Mouse (Mus musculus) cortical plate, adult 2 months (tissue): Measurements from ENCODE around the gene Fbln2. TPM values are rescaled to one million over a fixed set of nuclear protein-coding genes. Genes with fewer than 3 reads are reported as not detected.

Source experiments
- H3K27ac ChIP-seq: fragments of 200-500 bp; 2 replicates; pipeline ENCODE4 v1.5.1; 2012; ENCODE audit warnings: low read length, control low read depth, inconsistent platforms; ENCODE audit not compliant: insufficient read depth
- H3K4me1 ChIP-seq: fragments of 200-500 bp; 2 replicates; pipeline ENCODE4 v1.6.1; 2011; ENCODE audit warnings: low read length; ENCODE audit not compliant: control insufficient read depth, insufficient read depth
- H3K4me3 ChIP-seq: fragments of 200-500 bp; 2 replicates; pipeline ENCODE4 v1.5.1; 2011; ENCODE audit warnings: mild to moderate bottlenecking, low read length, control low read depth; ENCODE audit not compliant: insufficient read depth
- CTCF ChIP-seq: fragments of 200-500 bp; IDR thresholded peaks from 2 replicates; pipeline ENCODE4 v1.5.1; 2011; ENCODE audit warnings: mild to moderate bottlenecking, control low read depth, low read length; ENCODE audit not compliant: insufficient read depth; ENCODE audit errors: extremely low read depth
- POLR2A ChIP-seq: fragments of 200-500 bp; IDR thresholded peaks from 2 replicates; pipeline ENCODE4 v1.6.1; 2011; ENCODE audit warnings: mild to moderate bottlenecking, low read length, control low read depth; ENCODE audit not compliant: insufficient read depth; ENCODE audit errors: extremely low read depth
- polyA plus RNA-seq: library from polyadenylated mRNA; depleted of rRNA; stranded (reverse); fragments of >200 nt; gene quantifications from 2 replicates; pipeline ENCODE4 v1.2.3, GENCODE M21; 2012

The Fbln2 gene
- polyA plus RNA-seq, 1 experiment, result 12.8 TPM

GRCm38 (mm10) chr6:91222694-91223346 is 10.6 kb downstream of the Fbln2 start:
- Histone ChIP-seq H3K4me3 (no peak overlapping the region), H3K4me1 (peaks cover 5% of the 10 kb centered on the region), H3K27ac (no peak overlapping the region)
- TF ChIP-seq POLR2A (no peak), CTCF (no peak)

GRCm38 (mm10) chr6:91224939-91225338 is 12.7 kb downstream of the Fbln2 start:
- TF ChIP-seq CTCF (no peak), POLR2A (no peak)
- H3K4me1 ChIP-seq, result peaks cover 3% of the 10 kb centered on the region; the same call in 1 of the 2 replicates
- no peak overlapping the region for H3K4me3 ChIP-seq
- no peak overlapping the region for H3K27ac ChIP-seq

- Histone ChIP-seq H3K4me1 (peaks cover 3% of the 10 kb centered on the region; the same call in 1 of the 2 replicates), H3K27ac (no peak overlapping the region), H3K4me3 (no peak overlapping the region)
- TF ChIP-seq POLR2A, result no peak
- no peak for TF ChIP-seq CTCF
These were observed 13.1 kb downstream of the Fbln2 start for GRCm38 (mm10) chr6:91225346-91225745.

DNA sequence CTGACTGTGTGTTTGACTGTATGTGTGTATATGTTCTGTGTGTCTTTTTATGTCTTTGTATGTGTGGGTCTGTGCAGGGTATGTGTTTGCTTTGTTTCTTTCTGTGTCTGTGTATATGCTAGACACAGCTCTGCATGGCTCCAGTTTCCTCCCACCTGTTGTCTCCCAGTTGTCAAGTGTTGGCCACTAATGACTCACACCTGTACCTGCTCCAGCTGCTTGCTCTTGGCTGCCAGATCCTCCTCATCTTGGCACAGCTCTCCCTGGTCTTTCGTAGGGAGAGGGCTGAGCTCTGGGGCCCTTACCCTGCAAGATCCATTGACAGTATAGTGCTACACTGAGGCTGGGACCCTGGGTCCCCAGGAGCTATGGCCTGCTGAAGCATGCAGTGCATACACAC is 13.8 kb downstream of the Fbln2 start:
- H3K4me1 ChIP-seq, result peaks cover 3% of the 10 kb centered on the region; the same call in 1 of the 2 replicates
- TF ChIP-seq POLR2A, result no peak
- TF ChIP-seq CTCF, result no peak
- no peak overlapping the region for H3K27ac ChIP-seq
- H3K4me3 ChIP-seq, result no peak overlapping the region

GRCm38 (mm10) chr6:91228980-91229379 is 16.7 kb downstream of the Fbln2 start:
- Histone ChIP-seq H3K4me3 (no peak overlapping the region), H3K4me1 (peaks cover 1% of the 10 kb centered on the region), H3K27ac (no peak overlapping the region)
- no peak for TF ChIP-seq POLR2A

DNA sequence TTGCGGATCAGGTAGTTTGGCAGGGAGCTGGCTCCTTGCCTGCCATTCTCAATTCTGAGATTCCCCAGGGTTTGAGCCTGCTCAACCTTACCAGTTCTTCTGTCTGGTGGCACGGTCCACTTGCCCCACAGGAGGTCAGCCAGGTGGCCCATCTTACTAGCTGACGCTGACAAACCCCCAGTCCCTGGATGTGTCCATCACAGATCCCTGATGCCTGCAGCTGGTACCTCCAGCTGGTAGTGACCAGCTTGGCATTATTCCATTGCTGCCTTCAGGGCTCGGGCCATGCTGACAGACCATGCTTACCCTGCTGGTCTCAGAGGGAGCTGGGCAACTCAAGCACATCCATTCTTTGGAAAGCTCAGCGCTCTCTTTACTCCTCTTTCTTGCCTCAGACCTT is 18.7 kb downstream of the Fbln2 start:
- Histone ChIP-seq H3K27ac (no peak overlapping the region), H3K4me1 (peaks cover 2% of the 10 kb centered on the region), H3K4me3 (no peak overlapping the region)
- no peak for TF ChIP-seq POLR2A
- no peak for TF ChIP-seq CTCF

DNA sequence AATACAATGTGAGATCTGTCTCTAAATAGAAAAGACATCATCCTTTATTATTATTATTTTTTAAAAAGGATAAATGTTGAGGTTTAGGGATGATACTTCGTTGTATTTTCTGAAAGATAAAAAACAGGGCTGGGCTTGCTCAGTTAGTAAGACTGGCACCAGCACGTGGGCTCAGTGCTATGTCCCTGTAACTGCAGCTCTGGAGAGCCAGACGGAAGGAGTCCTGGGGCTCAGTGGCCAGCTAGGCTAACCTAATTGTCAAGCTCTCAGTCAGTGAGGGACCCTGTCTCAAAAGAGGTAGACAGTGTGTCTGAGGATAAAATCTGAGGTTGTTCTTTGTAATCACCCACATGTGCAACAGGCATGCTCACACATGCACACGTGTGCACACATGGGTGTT is 19.3 kb downstream of the Fbln2 start:
- no peak overlapping the region for H3K4me3 ChIP-seq
- TF ChIP-seq CTCF, result no peak
- no peak for TF ChIP-seq POLR2A

DNA sequence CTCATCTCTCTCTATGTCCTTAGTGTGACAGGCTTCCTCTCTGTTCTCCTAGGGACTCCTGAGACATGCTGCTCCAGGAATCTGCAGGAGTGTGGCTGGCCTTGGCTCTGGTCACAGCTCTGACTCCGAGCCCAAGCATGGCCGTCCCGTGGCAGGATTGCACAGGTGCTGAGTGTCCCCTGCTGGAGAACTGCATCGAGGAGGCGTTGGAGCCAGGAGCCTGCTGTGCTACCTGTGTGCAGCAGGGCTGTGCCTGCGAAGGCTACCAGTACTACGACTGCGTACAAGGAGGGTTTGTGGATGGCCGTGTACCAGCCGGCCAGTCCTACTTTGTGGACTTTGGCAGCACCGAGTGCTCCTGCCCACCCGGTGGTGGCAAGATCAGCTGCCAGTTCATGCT is 20.8 kb downstream of the Fbln2 start:
- Histone ChIP-seq H3K4me3 (no peak overlapping the region), H3K4me1 (peaks cover 3% of the 10 kb centered on the region), H3K27ac (no peak overlapping the region)
- TF ChIP-seq POLR2A (no peak), CTCF (no peak)

More for the DNA sequence above, 19.3 kb downstream of the Fbln2 start:
- Histone ChIP-seq H3K27ac (no peak overlapping the region), H3K4me1 (peaks cover 3% of the 10 kb centered on the region)

- TF ChIP-seq POLR2A (no peak), CTCF (no peak)
- H3K4me1 ChIP-seq, result peaks cover 3% of the 10 kb centered on the region
- H3K4me3 ChIP-seq, result no peak overlapping the region
- no peak overlapping the region for H3K27ac ChIP-seq
These were observed 21.3 kb downstream of the Fbln2 start for GRCm38 (mm10) chr6:91233424-91234015.

- H3K4me1 ChIP-seq, result peaks cover 2% of the 10 kb centered on the region; the same call in 1 of the 2 replicates
These were observed 23.8 kb downstream of the Fbln2 start for GRCm38 (mm10) chr6:91236006-91236405.

More at GRCm38 (mm10) chr6:91236006-91236405, 23.8 kb downstream of the Fbln2 start:
- TF ChIP-seq POLR2A, result no peak
- TF ChIP-seq CTCF, result no peak
- Histone ChIP-seq H3K4me3 (no peak overlapping the region), H3K27ac (no peak overlapping the region)
